Mouse (Mus musculus): ENCODE results near the gene Tmprss11d. TPM values are rescaled to one million over a fixed set of nuclear protein-coding genes. Genes with fewer than 3 reads are reported as not detected.

Tmprss11d gene
- not detected for polyA plus RNA-seq (2014; fragmentation: Illumina TruSeq; extraction: RNeasy Lipid Tissue Mini Kit (QIAGEN cat#74804); ENCODE audit: low read depth, low replicate concordance)

DNA sequence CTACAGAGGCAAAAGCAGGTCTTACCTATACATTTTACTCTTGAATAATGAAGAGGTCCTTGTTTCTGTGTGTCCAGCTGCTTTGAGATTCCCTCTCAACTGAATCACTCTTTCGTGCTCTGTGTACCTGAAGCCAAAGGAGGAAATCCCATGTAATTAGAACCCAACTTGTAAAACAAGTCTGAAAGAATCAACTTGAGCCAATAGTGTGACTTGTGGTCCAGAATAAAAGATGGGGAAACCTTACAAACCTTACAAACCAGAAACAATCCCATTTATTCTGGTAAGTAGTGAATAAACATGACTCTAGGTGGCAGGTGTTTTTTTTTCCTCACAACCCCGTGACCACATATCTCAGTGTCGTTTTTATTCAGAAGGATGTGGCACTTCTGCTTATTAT lies at the start of gene Tmprss11d:
TSS of gene Tmprss11d (minus strand) at position 101 of the 400 bp plus-strand sequence.

DNA sequence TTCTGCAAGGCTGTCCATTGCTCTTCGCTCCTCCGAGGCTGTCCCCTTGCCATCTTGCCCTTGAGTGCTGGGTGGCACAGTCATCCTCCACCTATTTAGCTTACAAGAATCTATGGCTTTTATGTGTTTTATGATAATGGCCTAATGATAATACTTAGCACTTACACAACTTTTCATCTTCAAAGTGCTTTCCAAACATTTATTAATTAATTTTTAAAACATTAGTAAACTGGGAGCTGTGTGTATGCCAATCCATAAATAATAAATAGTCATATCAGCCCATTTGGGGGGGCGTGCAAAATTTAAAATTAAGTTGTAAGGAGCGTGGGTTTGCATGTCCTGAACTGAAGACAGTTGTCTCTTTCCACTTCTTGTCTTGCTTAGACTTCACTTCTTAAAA lies 84.0 kb downstream of the Tmprss11d start, which contains the start of gene Tmprss11c:
TSS of gene Tmprss11c (minus strand) at position 101 of the 400 bp plus-strand sequence.

Other genes with a start within 250 kb of the Tmprss11d start
- gene Uba6, start 200.6 kb downstream of the Tmprss11d start, polyA plus RNA-seq (2014; fragmentation: Illumina TruSeq; extraction: RNeasy Lipid Tissue Mini Kit (QIAGEN cat#74804); ENCODE audit: low read depth, low replicate concordance), result 65.7 TPM
- 7.6 TPM for gene Gnrhr, start 175.5 kb downstream of the Tmprss11d start, polyA plus RNA-seq (2014; fragmentation: Illumina TruSeq; extraction: RNeasy Lipid Tissue Mini Kit (QIAGEN cat#74804); ENCODE audit: low read depth, low replicate concordance)
- gene Tmprss11c, start 84.1 kb downstream of the Tmprss11d start, polyA plus RNA-seq (2014; fragmentation: Illumina TruSeq; extraction: RNeasy Lipid Tissue Mini Kit (QIAGEN cat#74804); ENCODE audit: low read depth, low replicate concordance), result not detected
- gene Tmprss11a, start 95.6 kb upstream of the Tmprss11d start, polyA plus RNA-seq (2014; fragmentation: Illumina TruSeq; extraction: RNeasy Lipid Tissue Mini Kit (QIAGEN cat#74804); ENCODE audit: low read depth, low replicate concordance), result not detected
- not detected for gene Tmprss11g, start 145.2 kb upstream of the Tmprss11d start, polyA plus RNA-seq (2014; fragmentation: Illumina TruSeq; extraction: RNeasy Lipid Tissue Mini Kit (QIAGEN cat#74804); ENCODE audit: low read depth, low replicate concordance)

Measured in adrenal gland, adult 10 weeks (tissue).